Mouse (Mus musculus) heart, embryonic 12.5 days (tissue): Measurements from ENCODE around the gene Fbf1. TPM values are rescaled to one million over a fixed set of nuclear protein-coding genes. Genes with fewer than 3 reads are reported as not detected.
"Not testable (repeated sequence)": the region's sequence is repeated elsewhere in the genome, so short reads cannot be mapped to it uniquely, and the experiment has no call there.

Source experiments
- ATAC-seq: fragments of 200-750 bp; cut with Nextera tagmentation; 2 replicates; pipeline ENCODE4 v1.8.0; 2017; ENCODE audit warnings: moderate TSS enrichment, moderate library complexity; ENCODE audit not compliant: insufficient number of reproducible peaks, low FRiP score
- H3K27ac ChIP-seq: fragments of 300-500 bp; sonication (generic); 2 replicates; pipeline ENCODE4 v1.5.1; 2016; ENCODE audit warnings: mild to moderate bottlenecking, moderate library complexity; ENCODE audit not compliant: poor library complexity, severe bottlenecking
- H3K27me3 ChIP-seq: fragments of 300-500 bp; sonication (generic); replicated peaks from 2 replicates; pipeline ENCODE4 v1.6.1; 2016; ENCODE audit warnings: mild to moderate bottlenecking, moderate library complexity
- H3K36me3 ChIP-seq: fragments of 300-500 bp; sonication (generic); 2 replicates; pipeline ENCODE4 v1.6.1; 2016; ENCODE audit warnings: mild to moderate bottlenecking, moderate library complexity
- H3K4me1 ChIP-seq: fragments of 300-500 bp; sonication (generic); replicated peaks from 2 replicates; pipeline ENCODE4 v1.6.1; 2016; ENCODE audit warnings: mild to moderate bottlenecking
- H3K4me2 ChIP-seq: fragments of 300-500 bp; sonication (generic); 2 replicates; pipeline ENCODE4 v1.6.1; 2016; ENCODE audit warnings: mild to moderate bottlenecking, moderate library complexity
- H3K4me3 ChIP-seq: fragments of 300-500 bp; sonication (generic); 2 replicates; pipeline ENCODE4 v1.5.1; 2016; ENCODE audit warnings: mild to moderate bottlenecking
- H3K9ac ChIP-seq: fragments of 300-500 bp; sonication (generic); 2 replicates; pipeline ENCODE4 v1.6.1; 2016; ENCODE audit warnings: mild to moderate bottlenecking, moderate library complexity
- H3K9me3 ChIP-seq: fragments of 300-500 bp; sonication (generic); replicated peaks from 2 replicates; pipeline ENCODE4 v1.6.1; 2016; ENCODE audit warnings: mild to moderate bottlenecking, moderate library complexity
- WGBS: fragments of 180-500 bp; shearing (Covaris S2); methylation state at CpG from one replicate; pipeline ENCODE4 v1.1.7; 2016; 5-methylcytosine and 5-hydroxymethylcytosine counted together
- polyA plus RNA-seq: library from polyadenylated mRNA; unstranded; fragments of >200 nt; fragmentation: Nextera tagmentation; extraction: Ambion mirVana; gene quantifications from 2 replicates; pipeline ENCODE4 v1.2.1, GENCODE M21; 2016

Gene Fbf1
- polyA plus RNA-seq, 1 experiment from 2014 or later, result 37.5 TPM

DNA sequence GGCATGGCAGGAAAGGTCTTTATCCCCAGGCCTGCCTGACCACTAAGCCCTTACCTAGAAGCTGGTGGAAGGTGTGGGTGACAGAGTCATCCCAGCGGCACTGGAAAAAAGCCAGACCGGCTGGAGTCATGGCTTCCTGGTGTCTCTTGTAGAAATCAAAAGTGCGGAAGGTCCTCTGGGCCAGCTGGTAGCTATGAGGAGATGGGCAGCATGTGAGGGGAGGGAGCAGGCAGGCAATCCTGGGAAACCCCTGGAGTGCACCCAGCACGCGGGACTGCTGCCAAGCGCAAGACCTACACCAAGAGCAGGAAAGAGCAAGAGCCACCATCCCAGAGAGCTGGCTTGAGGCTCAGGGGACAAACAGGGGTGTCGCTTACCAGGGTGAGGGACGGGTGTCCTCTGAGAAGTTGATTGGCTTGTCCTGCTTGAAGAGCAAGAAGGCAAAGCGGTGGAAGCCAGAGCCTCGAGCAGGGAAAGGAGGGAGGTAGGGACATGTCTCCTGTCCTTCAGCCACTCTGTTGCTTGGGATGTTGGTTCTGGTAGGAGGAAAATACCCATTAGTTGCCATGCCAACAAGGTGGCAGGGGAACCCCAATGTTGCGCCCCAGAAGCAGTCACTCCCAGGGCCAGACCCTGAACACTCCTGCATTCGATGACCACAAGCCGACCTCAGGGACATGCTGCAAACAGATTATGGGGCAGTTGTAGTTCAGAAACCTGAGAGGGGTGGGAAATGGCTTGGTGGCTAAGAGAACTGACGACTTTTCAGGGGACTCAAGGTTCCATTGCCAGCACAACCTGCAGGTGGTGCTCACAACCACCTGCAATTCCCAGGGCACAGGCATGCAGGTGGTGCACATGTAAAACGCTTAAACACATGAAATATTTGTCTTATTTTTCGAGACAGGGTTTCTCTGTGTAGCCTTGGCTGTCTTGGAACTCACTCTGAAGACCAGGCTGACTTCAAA lies 35.3 kb downstream of the Fbf1 start:
- Histone ChIP-seq H3K4me3 (no peak overlapping the region), H3K4me1 (peaks cover 27% of the 10 kb centered on the region), H3K9ac (no peak overlapping the region), H3K4me2 (no peak overlapping the region), H3K9me3 (no peaks in the 10 kb centered on the region), H3K27me3 (no peaks in the 10 kb centered on the region), H3K36me3 (peaks cover 44% of the 10 kb centered on the region), H3K27ac (no peak overlapping the region)
- 83% methylated on average over 16 of the region's 16 CpGs for WGBS
- ATAC-seq, result no peak

GRCm38 (mm10) chr11:116131349-116132170 lies 36.4 kb downstream of the Fbf1 start:
- 82% methylated on average over 15 of the region's 15 CpGs for WGBS
- H3K9me3 ChIP-seq, result no peaks in the 10 kb centered on the region
- peak overlapping the region; percentile 86 for H3K9ac ChIP-seq
- peaks cover 49% of the 10 kb centered on the region for H3K36me3 ChIP-seq
- H3K4me2 ChIP-seq, result peak overlapping the region; percentile 69
- peaks cover 35% of the 10 kb centered on the region for H3K4me1 ChIP-seq
- H3K27ac ChIP-seq, result peak overlapping the region; percentile 92
- H3K27me3 ChIP-seq, result no peaks in the 10 kb centered on the region
- H3K4me3 ChIP-seq, result peak overlapping the region; percentile 66
- no peak for ATAC-seq

GRCm38 (mm10) chr11:116130488-116131205 lies 37.3 kb downstream of the Fbf1 start, which contains the start of gene Trim65:
TSS of gene Trim65 (minus strand) at chr11:116131128.
- Histone ChIP-seq H3K4me1 (peaks cover 35% of the 10 kb centered on the region), H3K9ac (peak within 1 kb of the TSS; percentile 86), H3K4me2 (peak within 1 kb of the TSS; percentile 69), H3K4me3 (peak within 1 kb of the TSS; percentile 66), H3K27ac (peak within 1 kb of the TSS; percentile 92), H3K27me3 (no peaks in the 10 kb centered on the region), H3K36me3 (peaks cover 49% of the 10 kb centered on the region), H3K9me3 (peaks cover under 1% of the 10 kb centered on the region; the same call in 1 of the 2 replicates)
- peak; percentile 86 for ATAC-seq
- WGBS, result under 1% methylated on average over 69 of the region's 69 CpGs

DNA sequence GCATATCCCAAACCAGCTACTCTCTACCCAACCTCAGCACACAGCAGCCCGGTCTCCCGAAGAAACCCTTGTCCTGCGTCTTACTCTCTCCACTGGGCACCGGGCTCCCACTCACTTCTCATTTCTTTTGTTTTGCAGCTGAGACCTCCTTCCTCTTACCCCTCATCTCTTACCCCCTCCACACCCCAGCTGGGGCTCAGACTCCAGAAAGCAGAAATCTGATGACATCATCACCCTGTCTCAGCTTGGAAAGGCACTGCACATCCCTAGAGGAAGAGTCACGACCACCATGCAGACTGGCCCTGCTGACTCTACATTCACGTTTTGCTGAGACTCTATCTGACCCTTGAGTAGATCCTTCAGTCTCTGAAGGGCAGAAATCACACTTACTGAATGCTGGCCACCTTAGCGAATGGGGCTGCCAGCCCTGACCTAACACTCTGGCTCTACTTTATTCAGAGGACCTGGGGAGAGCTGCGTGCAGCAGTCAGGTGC lies 37.9 kb downstream of the Fbf1 start:
- peak overlapping the region; percentile 69 for H3K4me2 ChIP-seq
- peak overlapping the region; percentile 92 for H3K27ac ChIP-seq
- peaks cover 4% of the 10 kb centered on the region; the same call in 1 of the 2 replicates for H3K9me3 ChIP-seq
- H3K4me3 ChIP-seq, result peak overlapping the region; percentile 66
- H3K4me1 ChIP-seq, result peaks cover 35% of the 10 kb centered on the region
- no peaks in the 10 kb centered on the region for H3K27me3 ChIP-seq
- H3K9ac ChIP-seq, result peak overlapping the region; percentile 86
- 44% methylated on average over 8 of the region's 8 CpGs for WGBS
- H3K36me3 ChIP-seq, result peaks cover 50% of the 10 kb centered on the region
- ATAC-seq, result peak; percentile 24; the same call in 1 of the 2 replicates

- Histone ChIP-seq H3K27me3 (no peaks in the 10 kb centered on the region), H3K9me3 (peaks cover 4% of the 10 kb centered on the region; the same call in 1 of the 2 replicates), H3K4me3 (no peak overlapping the region), H3K9ac (peak overlapping the region; percentile 86; the same call in 1 of the 2 replicates), H3K36me3 (peaks cover 43% of the 10 kb centered on the region), H3K27ac (0 out of 2 replicates have a peak overlapping the region, but pooled peaks have one; percentile 37), H3K4me2 (peak overlapping the region; percentile 69), H3K4me1 (peaks cover 35% of the 10 kb centered on the region)
- no peak for ATAC-seq
- WGBS, result 76% methylated on average over 9 of the region's 9 CpGs
Measured at GRCm38 (mm10) chr11:116129091-116129790, 38.7 kb downstream of the Fbf1 start.

DNA sequence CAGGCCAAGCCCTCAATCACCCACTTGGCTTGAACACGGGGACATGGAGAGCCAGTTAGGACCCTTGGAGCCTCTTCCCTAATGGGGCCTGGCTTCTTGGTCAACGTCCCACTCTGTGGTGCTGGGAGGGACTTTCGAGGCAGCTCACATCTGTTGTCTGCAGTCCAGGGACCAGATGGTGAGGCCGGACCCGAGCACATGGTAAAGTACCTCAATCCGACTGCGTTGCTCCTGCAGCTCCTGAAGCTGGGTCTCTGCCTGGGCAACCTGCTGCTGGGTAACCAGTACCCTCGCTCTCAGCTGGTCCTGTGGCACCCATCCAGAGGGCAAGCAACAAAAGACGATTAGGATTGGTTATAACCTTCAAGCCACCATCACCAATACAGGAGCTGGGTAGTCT lies 40.0 kb downstream of the Fbf1 start:
- Histone ChIP-seq H3K9me3 (peaks cover 4% of the 10 kb centered on the region; the same call in 1 of the 2 replicates), H3K27me3 (no peaks in the 10 kb centered on the region), H3K4me3 (no peak overlapping the region), H3K4me1 (peaks cover 35% of the 10 kb centered on the region), H3K9ac (peak overlapping the region; percentile 49), H3K36me3 (peaks cover 46% of the 10 kb centered on the region), H3K27ac (no peak overlapping the region), H3K4me2 (0 out of 2 replicates have a peak overlapping the region, but pooled peaks have one; percentile 51)
- ATAC-seq, result no peak
- 78% methylated on average over 9 of the region's 9 CpGs for WGBS

GRCm38 (mm10) chr11:116127156-116127980 lies 40.6 kb downstream of the Fbf1 start, which contains the start of gene Trim47:
TSS of gene Trim47 (minus strand) at chr11:116127210.
- ATAC-seq, result peak; percentile 62
- peaks cover 47% of the 10 kb centered on the region for H3K36me3 ChIP-seq
- peak within 1 kb of the TSS; percentile 51 for H3K4me2 ChIP-seq
- 29% methylated on average over 23 of the region's 23 CpGs for WGBS
- peaks cover 4% of the 10 kb centered on the region; the same call in 1 of the 2 replicates for H3K9me3 ChIP-seq
- peaks cover 35% of the 10 kb centered on the region for H3K4me1 ChIP-seq
- no peaks in the 10 kb centered on the region for H3K27me3 ChIP-seq
- no peak within 1 kb of the TSS for H3K4me3 ChIP-seq
- H3K9ac ChIP-seq, result peak within 1 kb of the TSS; percentile 49
- peak within 1 kb of the TSS; percentile 28 for H3K27ac ChIP-seq

GRCm38 (mm10) chr11:116126261-116126660 lies 41.7 kb downstream of the Fbf1 start:
- Histone ChIP-seq H3K36me3 (peaks cover 46% of the 10 kb centered on the region), H3K4me3 (no peak overlapping the region), H3K27me3 (no peaks in the 10 kb centered on the region), H3K9ac (no peak overlapping the region), H3K27ac (no peak overlapping the region), H3K4me1 (peaks cover 28% of the 10 kb centered on the region), H3K4me2 (no peak overlapping the region), H3K9me3 (peaks cover 4% of the 10 kb centered on the region; the same call in 1 of the 2 replicates)
- no peak for ATAC-seq
- 91% methylated on average over 15 of the region's 15 CpGs for WGBS

- not testable (repeated sequence) for H3K9me3 ChIP-seq, H3K4me3 ChIP-seq, ATAC-seq, H3K27me3 ChIP-seq, H3K9ac ChIP-seq, H3K4me1 ChIP-seq, H3K27ac ChIP-seq, H3K4me2 ChIP-seq
- WGBS, result 88% methylated on average over 8 of the region's 8 CpGs
- H3K36me3 ChIP-seq, result peaks cover 50% of the 10 kb centered on the region
Measured at GRCm38 (mm10) chr11:116121731-116122245, 46.2 kb downstream of the Fbf1 start.
